Mouse (Mus musculus): Measurements from ENCODE around the gene Nr2e3. TPM values are rescaled to one million over a fixed set of nuclear protein-coding genes. Genes with fewer than 3 reads are reported as not detected.
"Not testable (repeated sequence)": the region's sequence is repeated elsewhere in the genome, so short reads cannot be mapped to it uniquely, and the experiment has no call there.

Nr2e3 gene
- not detected for total RNA-seq (2021)

GRCm38 (mm10) chr9:59960559-59960958 lies at the start of gene Nr2e3:
TSS of gene Nr2e3 (minus strand) at chr9:59960659.
- intact Hi-C loops (cut with DNase I) = no loop called here
- no peak for DNase-seq (ENCODE audit: low spot score)

GRCm38 (mm10) chr9:60008936-60009335 lies 48.5 kb upstream of the Nr2e3 start:
- intact Hi-C loops (cut with DNase I) = no loop called here
- DNase-seq (ENCODE audit: low spot score) = no peak

- DNase-seq (ENCODE audit: low spot score) = no peak
- intact Hi-C loops (cut with DNase I) = no loop called here
These were observed 41.9 kb upstream of the Nr2e3 start for GRCm38 (mm10) chr9:60002323-60002722.

GRCm38 (mm10) chr9:60001444-60001843 lies 41.0 kb upstream of the Nr2e3 start:
- intact Hi-C loops (cut with DNase I) = no loop called here
- no peak for DNase-seq (ENCODE audit: low spot score)

- DNase-seq (ENCODE audit: low spot score) = no peak
- intact Hi-C loops (cut with DNase I) = no loop called here
These were observed 37.3 kb upstream of the Nr2e3 start for GRCm38 (mm10) chr9:59997725-59998124.

GRCm38 (mm10) chr9:59991407-59991806 lies 30.9 kb upstream of the Nr2e3 start:
- no peak for DNase-seq (ENCODE audit: low spot score)
- intact Hi-C loops (cut with DNase I) = no loop called here

- DNase-seq (ENCODE audit: low spot score) = no peak
- intact Hi-C loops (cut with DNase I) = loop anchor here (10.0 kb wide), 1 partner anchor 245 kb away; no protein-coding TSS in a partner anchor
These were observed 29.4 kb upstream of the Nr2e3 start for GRCm38 (mm10) chr9:59989864-59990263.

GRCm38 (mm10) chr9:59985900-59986572 lies 25.6 kb upstream of the Nr2e3 start:
- no peak for DNase-seq (ENCODE audit: low spot score)
- intact Hi-C loops (cut with DNase I) = loop anchor here (10.0 kb wide), 1 partner anchor 249 kb away; no protein-coding TSS in a partner anchor

GRCm38 (mm10) chr9:59981116-59981515 lies 20.7 kb upstream of the Nr2e3 start:
- no peak for DNase-seq (ENCODE audit: low spot score)
- intact Hi-C loops (cut with DNase I) = loop anchor here (10.0 kb wide), 1 partner anchor 254 kb away; no protein-coding TSS in a partner anchor

- DNase-seq (ENCODE audit: low spot score) = no peak
- intact Hi-C loops (cut with DNase I) = loop anchor here (5.0 kb wide), 1 partner anchor 249 kb away; no protein-coding TSS in a partner anchor
These were observed 10.8 kb upstream of the Nr2e3 start for GRCm38 (mm10) chr9:59971263-59971662.

GRCm38 (mm10) chr9:59969383-59969782 lies 8.9 kb upstream of the Nr2e3 start:
- intact Hi-C loops (cut with DNase I) = no loop called here
- no peak for DNase-seq (ENCODE audit: low spot score)

GRCm38 (mm10) chr9:59965046-59965445 lies 4.6 kb upstream of the Nr2e3 start:
- intact Hi-C loops (cut with DNase I) = no loop called here
- DNase-seq (ENCODE audit: low spot score) = no peak

- no peak for DNase-seq (ENCODE audit: low spot score)
- intact Hi-C loops (cut with DNase I) = no loop called here
These were observed 3.9 kb upstream of the Nr2e3 start for GRCm38 (mm10) chr9:59964367-59964766.

GRCm38 (mm10) chr9:59961201-59961955 lies 919 bp upstream of the Nr2e3 start:
- intact Hi-C loops (cut with DNase I) = no loop called here
- no peak for DNase-seq (ENCODE audit: low spot score)

GRCm38 (mm10) chr9:59959276-59959675 lies 1.2 kb downstream of the Nr2e3 start:
- intact Hi-C loops (cut with DNase I) = loop anchor here (2.0 to 5.0 kb wide), 2 partner anchors 237 to 282 kb away; no protein-coding TSS in a partner anchor
- peak; percentile 45 for DNase-seq (ENCODE audit: low spot score)

GRCm38 (mm10) chr9:59958115-59958514 lies 2.3 kb downstream of the Nr2e3 start:
- DNase-seq (ENCODE audit: low spot score) = not testable (repeated sequence)
- intact Hi-C loops (cut with DNase I) = loop anchor here (2.0 to 5.0 kb wide), 2 partner anchors 236 to 283 kb away; no protein-coding TSS in a partner anchor

- intact Hi-C loops (cut with DNase I) = loop anchor here (5.0 kb wide), 1 partner anchor 234 kb away; no protein-coding TSS in a partner anchor
- no peak for DNase-seq (ENCODE audit: low spot score)
These were observed 4.0 kb downstream of the Nr2e3 start for GRCm38 (mm10) chr9:59956496-59956895.

GRCm38 (mm10) chr9:59955692-59956091 lies 4.8 kb downstream of the Nr2e3 start:
- DNase-seq (ENCODE audit: low spot score) = no peak
- intact Hi-C loops (cut with DNase I) = loop anchor here (5.0 kb wide), 1 partner anchor 233 kb away; no protein-coding TSS in a partner anchor

GRCm38 (mm10) chr9:59955199-59955598 lies 5.3 kb downstream of the Nr2e3 start:
- intact Hi-C loops (cut with DNase I) = loop anchor here (5.0 kb wide), 1 partner anchor 233 kb away; no protein-coding TSS in a partner anchor
- DNase-seq (ENCODE audit: low spot score) = no peak

GRCm38 (mm10) chr9:59953556-59953955 lies 6.9 kb downstream of the Nr2e3 start:
- DNase-seq (ENCODE audit: low spot score) = no peak
- intact Hi-C loops (cut with DNase I) = no loop called here

All from heart, postnatal 25 days (tissue).